9 mouse cellular contexts compared by ENCODE assay signal in the genomic region with DNA sequence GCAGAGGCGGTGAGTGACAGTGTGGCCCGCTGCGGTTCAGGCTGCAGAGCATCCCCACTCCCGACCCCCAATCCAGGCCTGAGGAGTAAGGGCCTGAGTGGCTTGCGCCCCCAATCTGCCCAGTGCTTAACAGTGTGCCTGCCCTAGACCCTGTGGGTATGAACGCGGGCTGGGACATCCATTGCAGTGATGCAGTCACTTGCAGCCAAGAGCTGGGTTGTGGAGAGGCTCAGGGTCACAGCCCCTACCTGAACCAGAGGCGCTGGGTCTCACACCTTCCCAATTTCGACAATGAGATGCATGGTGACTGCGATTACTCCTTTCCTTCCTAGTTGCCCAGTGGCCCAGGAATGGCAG. TPM values are rescaled to one million over a fixed set of nuclear protein-coding genes. Genes with fewer than 3 reads are reported as not detected.
DNase-seq lines count a peak whose midpoint lies in the region; ATAC-seq and TF ChIP-seq lines count a peak whose summit lies in the region.
"Had no signal": no experiment of that assay in that cellular context is flagged by ENCODE, and none has a peak within 500 bp of the region (broad histone marks: within the 10 kb centered on the region; RNA-seq: fewer than 3 reads in every experiment).

No protein-coding gene starts in this region.

- no peak for TF ChIP-seq CTCF in bone marrow macrophage, adult 2 months (IDR thresholded peaks at IDR 0.05; ENCODE audit: low read depth, low read length)

- peak overlapping the region; percentile 61 for H3K4me3 ChIP-seq in heart, embryonic 16.5 days (ENCODE audit: low read length)
- peak overlapping the region; percentile 59 for H3K4me3 ChIP-seq in bone marrow macrophage, adult 2 months (ENCODE audit: insufficient read depth, low read length)
- H3K4me3 ChIP-seq in hindbrain, embryonic 10.5 days: peak overlapping the region; percentile 67
- H3K4me3 ChIP-seq in midbrain, embryonic 10.5 days: peak overlapping the region; percentile 64
- H3K4me3 ChIP-seq: myocyte had no signal

- intact Hi-C loops in heart, postnatal 25 days (cut with DNase I): no loop called here

- ATAC-seq in heart, embryonic 16.5 days (replicated peaks; ENCODE audit: extremely low read depth, insufficient read depth, low FRiP score): peak; percentile 32; the same call in 1 of the 2 replicates

- no peak for DNase-seq in heart, postnatal 25 days (ENCODE audit: low spot score)
- DNase-seq in hindbrain, embryonic 10.5 days (ENCODE audit: low spot score): no peak
- peak; percentile 35 for DNase-seq in midbrain, embryonic 10.5 days (ENCODE audit: low spot score)
- DNase-seq in spleen, adult 18-20 months: no peak
- DNase-seq in gastrocnemius, postnatal 25 days: no peak
- no peak for DNase-seq in urinary bladder, adult 18-20 months (ENCODE audit: low spot score in 2 of 2)

- H3K27ac ChIP-seq in heart, embryonic 16.5 days (ENCODE audit: low read length): no peak overlapping the region
- no peak overlapping the region for H3K27ac ChIP-seq in bone marrow macrophage, adult 2 months (ENCODE audit: insufficient read depth, low read depth, low read length)
- peak overlapping the region; percentile 86 for H3K27ac ChIP-seq in hindbrain, embryonic 10.5 days
- peak overlapping the region; percentile 78 for H3K27ac ChIP-seq in midbrain, embryonic 10.5 days (replicated peaks)

- no peak for TF ChIP-seq POLR2A in bone marrow macrophage, adult 2 months (IDR thresholded peaks at IDR 0.05; ENCODE audit: borderline replicate concordance, low read depth, low read length)

- H3K27me3 ChIP-seq in heart, embryonic 16.5 days (ENCODE audit: control insufficient read depth, insufficient read depth, low read length): peaks cover 28% of the 10 kb centered on the region
- H3K27me3 ChIP-seq in hindbrain, embryonic 10.5 days (ENCODE audit: insufficient read depth, poor library complexity, severe bottlenecking): peaks cover 54% of the 10 kb centered on the region
- peaks cover 53% of the 10 kb centered on the region for H3K27me3 ChIP-seq in midbrain, embryonic 10.5 days (ENCODE audit: low read depth, poor library complexity, severe bottlenecking)

- H3K4me2 ChIP-seq in heart, embryonic 16.5 days (ENCODE audit: low read depth, low read length): peak overlapping the region; percentile 72

- H3K36me3 ChIP-seq in heart, embryonic 16.5 days (ENCODE audit: control insufficient read depth, insufficient read depth): no peaks in the 10 kb centered on the region
- H3K36me3 ChIP-seq in hindbrain, embryonic 10.5 days: no peaks in the 10 kb centered on the region
- H3K36me3 ChIP-seq in midbrain, embryonic 10.5 days: no peaks in the 10 kb centered on the region

- H3K4me1 ChIP-seq in heart, embryonic 16.5 days (ENCODE audit: control insufficient read depth, insufficient read depth, low read length): 0 out of 2 replicates have a peak, but pooled peaks cover 3% of the 10 kb centered on the region
- H3K4me1 ChIP-seq in bone marrow macrophage, adult 2 months (ENCODE audit: control insufficient read depth, insufficient read depth, low read length): peaks cover 2% of the 10 kb centered on the region; the same call in 1 of the 2 replicates
- peaks cover 14% of the 10 kb centered on the region for H3K4me1 ChIP-seq in hindbrain, embryonic 10.5 days (replicated peaks)
- peaks cover 11% of the 10 kb centered on the region for H3K4me1 ChIP-seq in midbrain, embryonic 10.5 days

- no peak overlapping the region; the same call in 1 of the 2 replicates for H3K9ac ChIP-seq in heart, embryonic 16.5 days (ENCODE audit: low read length)

- WGBS in heart, embryonic 16.5 days: 8% methylated on average over 10 of the region's 10 CpGs
- WGBS in hindbrain, embryonic 10.5 days: 4% methylated on average over 10 of the region's 10 CpGs
- 6% methylated on average over 10 of the region's 10 CpGs for WGBS in midbrain, embryonic 10.5 days

- H3K9me3 ChIP-seq in heart, embryonic 16.5 days (replicated peaks; ENCODE audit: control insufficient read depth, low read length): no peaks in the 10 kb centered on the region
- H3K9me3 ChIP-seq in hindbrain, embryonic 10.5 days: no peaks in the 10 kb centered on the region
- H3K9me3 ChIP-seq in midbrain, embryonic 10.5 days (replicated peaks): no peaks in the 10 kb centered on the region

RNA-seq across cellular contexts. Expression of gene Ripply2, which starts 0.6 kb away (rescaled TPM):
- 0.75 and 1.1 TPM in 2 replicates for polyA plus RNA-seq in heart, embryonic 16.5 days (2015; fragmentation: Nextera tagmentation; extraction: Ambion mirVana)
- not detected for total RNA-seq in heart, postnatal 25 days (2021)
- not detected in 2 replicates for polyA plus RNA-seq in bone marrow macrophage, adult 2 months (2012; ENCODE audit: insufficient read depth, insufficient read length, missing spikeins)
- polyA plus RNA-seq in hindbrain, embryonic 10.5 days (2016; fragmentation: Nextera tagmentation; extraction: Ambion mirVana): 1.2 and 1.4 TPM in 2 replicates
- polyA plus RNA-seq in midbrain, embryonic 10.5 days (2016; fragmentation: Nextera tagmentation; extraction: Ambion mirVana): 0.52 and 1.0 TPM in 2 replicates
- not detected for total RNA-seq in gastrocnemius, postnatal 25 days (2021)
- polyA plus RNA-seq: myocyte had no signal

RNA-seq across cellular contexts. Expression of gene Cyb5r4, which starts 5.9 kb away (rescaled TPM):
- polyA plus RNA-seq in heart, embryonic 16.5 days (2015; fragmentation: Nextera tagmentation; extraction: Ambion mirVana): 46.9 and 53.8 TPM in 2 replicates
- 10 to 100 TPM; 25.6 to 28.7 TPM for total RNA-seq in heart, postnatal 25 days (2021)
- 109 and 121 TPM in 2 replicates for polyA plus RNA-seq in bone marrow macrophage, adult 2 months (2012; ENCODE audit: insufficient read depth, insufficient read length, missing spikeins)
- 92.5 and 94.1 TPM in 2 replicates for polyA plus RNA-seq in hindbrain, embryonic 10.5 days (2016; fragmentation: Nextera tagmentation; extraction: Ambion mirVana)
- polyA plus RNA-seq in midbrain, embryonic 10.5 days (2016; fragmentation: Nextera tagmentation; extraction: Ambion mirVana): 98.6 and 102 TPM in 2 replicates
- 10 to 100 TPM; 23.7 to 29.5 TPM for total RNA-seq in gastrocnemius, postnatal 25 days (2021)

Comparison
In these comparisons a context has a peak if more than half of its experiments do, and no peak if none do; other contexts are left out.
1. H3K27ac ChIP-seq: peak in hindbrain, embryonic 10.5 days (single experiment) and midbrain, embryonic 10.5 days (single experiment); none in heart, embryonic 16.5 days (single experiment) and bone marrow macrophage, adult 2 months (single experiment).
2. Peak in every context shown above with its lines, with median percentiles within 50 percentile points of each other: H3K4me3 ChIP-seq.